ENCODE assay signal across 20 mouse cellular contexts in genomic region chr3:138069756-138070511, GRCm38 (mm10). TPM values are rescaled to one million over a fixed set of nuclear protein-coding genes. Genes with fewer than 3 reads are reported as not detected.
DNase-seq lines count a peak whose midpoint lies in the region; ATAC-seq lines count a peak whose summit lies in the region.
"Had no signal": no experiment of that assay in that cellular context is flagged by ENCODE, and none has a peak within 500 bp of the region (broad histone marks: within the 10 kb centered on the region; RNA-seq: fewer than 3 reads in every experiment).

No protein-coding gene starts in this region.

- H3K36me3 ChIP-seq in midbrain, embryonic 10.5 days, result no peaks in the 10 kb centered on the region
- no peaks in the 10 kb centered on the region for H3K36me3 ChIP-seq in midbrain, embryonic 15.5 days (replicated peaks)
- no peaks in the 10 kb centered on the region for H3K36me3 ChIP-seq in heart, embryonic 15.5 days
- H3K36me3 ChIP-seq: G1E; limb, embryonic 12.5 days had no signal

- DNase-seq in heart, adult 11 months, result peak; percentile 90
- no peak for DNase-seq in heart, postnatal 25 days (ENCODE audit: low spot score)
- DNase-seq in midbrain, embryonic 10.5 days (ENCODE audit: low spot score), result no peak
- DNase-seq in embryo, embryonic 10 days (ENCODE audit: low spot score), result no peak
- no peak for DNase-seq in frontal cortex, postnatal 36 days (ENCODE audit: low spot score in 2 of 2)
- no peak for DNase-seq in Muller cell, postnatal 12 days (ENCODE audit: inconsistent ontology term)
- DNase-seq: adrenal gland, adult 2 months; cerebellum, adult 11 months; cerebellum, postnatal 25 days; gastrocnemius, postnatal 10 days; kidney, adult 8-10 months; lung, postnatal 14 days; right cerebral cortex, postnatal 14 days had no signal

- intact Hi-C loops in heart, postnatal 25 days (cut with DNase I), result loop anchor here (5.0 kb wide), 2 partner anchors 72 to 78 kb away; partner anchors contain the start of genes Mttp and Trmt10a

- 72% methylated on average over 18 of the region's 18 CpGs for WGBS in midbrain, embryonic 10.5 days
- 72% methylated on average over 18 of the region's 18 CpGs for WGBS in midbrain, embryonic 15.5 days
- WGBS in heart, embryonic 15.5 days, result 47% methylated on average over 18 of the region's 18 CpGs

- H3K4me3 ChIP-seq in midbrain, embryonic 10.5 days, result no peak overlapping the region
- no peak overlapping the region for H3K4me3 ChIP-seq in midbrain, embryonic 15.5 days
- peak overlapping the region; percentile 53 for H3K4me3 ChIP-seq in heart, embryonic 15.5 days
- H3K4me3 ChIP-seq: limb, embryonic 12.5 days had no signal

- peaks cover 5% of the 10 kb centered on the region; the same call in 1 of the 2 replicates for H3K27me3 ChIP-seq in midbrain, embryonic 10.5 days (ENCODE audit: low read depth, poor library complexity, severe bottlenecking)
- H3K27me3 ChIP-seq in midbrain, embryonic 15.5 days (replicated peaks), result no peaks in the 10 kb centered on the region; the same call in 1 of the 2 replicates
- H3K27me3 ChIP-seq in heart, embryonic 15.5 days, result no peaks in the 10 kb centered on the region
- H3K27me3 ChIP-seq: limb, embryonic 12.5 days had no signal

- H3K27ac ChIP-seq in midbrain, embryonic 10.5 days (replicated peaks), result peak overlapping the region; percentile 78
- H3K27ac ChIP-seq in midbrain, embryonic 15.5 days, result no peak overlapping the region
- H3K27ac ChIP-seq in heart, embryonic 15.5 days, result peak overlapping the region; percentile 85
- H3K27ac ChIP-seq: limb, embryonic 12.5 days had no signal

- H3K9ac ChIP-seq in midbrain, embryonic 15.5 days, result no peak overlapping the region
- H3K9ac ChIP-seq in heart, embryonic 15.5 days, result peak overlapping the region; percentile 65
- H3K9ac ChIP-seq: limb, embryonic 12.5 days had no signal

- H3K4me1 ChIP-seq in midbrain, embryonic 10.5 days, result peaks cover 36% of the 10 kb centered on the region
- peaks cover 6% of the 10 kb centered on the region for H3K4me1 ChIP-seq in midbrain, embryonic 15.5 days
- peaks cover 26% of the 10 kb centered on the region for H3K4me1 ChIP-seq in heart, embryonic 15.5 days (replicated peaks)

- no peak overlapping the region for H3K4me2 ChIP-seq in midbrain, embryonic 15.5 days
- peak overlapping the region; percentile 76 for H3K4me2 ChIP-seq in heart, embryonic 15.5 days
- H3K4me2 ChIP-seq: limb, embryonic 12.5 days had no signal

- ATAC-seq in midbrain, embryonic 15.5 days (replicated peaks), result no peak
- no peak for ATAC-seq in heart, embryonic 15.5 days (replicated peaks; ENCODE audit: insufficient number of reproducible peaks, insufficient read depth, low FRiP score, low read depth)
- ATAC-seq: forebrain, embryonic 16.5 days had no signal

- H3K9me3 ChIP-seq in midbrain, embryonic 10.5 days (replicated peaks), result no peaks in the 10 kb centered on the region
- no peaks in the 10 kb centered on the region for H3K9me3 ChIP-seq in midbrain, embryonic 15.5 days
- no peaks in the 10 kb centered on the region for H3K9me3 ChIP-seq in heart, embryonic 15.5 days (replicated peaks)
- H3K9me3 ChIP-seq: G1E; limb, embryonic 12.5 days had no signal

RNA-seq across cellular contexts. Expression of gene Gm5105, which starts 2.7 kb away (rescaled TPM):
- 1 to 10 TPM; 1.3 to 1.8 TPM for total RNA-seq in heart, postnatal 25 days (2021)
- polyA plus RNA-seq in midbrain, embryonic 10.5 days (2016; fragmentation: Nextera tagmentation; extraction: Ambion mirVana), result not detected in 2 replicates
- 0.11 and 0.12 TPM in 2 replicates for polyA plus RNA-seq in midbrain, embryonic 15.5 days (2015; fragmentation: Nextera tagmentation; extraction: Ambion mirVana)
- polyA plus RNA-seq in heart, embryonic 15.5 days (2015; fragmentation: Nextera tagmentation; extraction: Ambion mirVana), result 0.47 and 0.58 TPM in 2 replicates
- total RNA-seq: adrenal gland, adult 2 months had no signal
- polyA plus RNA-seq: adrenal gland, adult 2 months; G1E; liver, embryonic 16.5 days; testis, adult 2 months had no signal

RNA-seq across cellular contexts. Expression of gene 1110002E22Rik, which starts 5.1 kb away (rescaled TPM):
- total RNA-seq in heart, postnatal 25 days (2021), result 10 to 100 TPM; 62.6 to 64.4 TPM
- 0.01 TPM in 1 of 2 replicates, not detected in the other for polyA plus RNA-seq in midbrain, embryonic 10.5 days (2016; fragmentation: Nextera tagmentation; extraction: Ambion mirVana)
- polyA plus RNA-seq in midbrain, embryonic 15.5 days (2015; fragmentation: Nextera tagmentation; extraction: Ambion mirVana), result 0.09 and 0.26 TPM in 2 replicates
- 13.8 and 16.0 TPM in 2 replicates for polyA plus RNA-seq in heart, embryonic 15.5 days (2015; fragmentation: Nextera tagmentation; extraction: Ambion mirVana)

Comparison
In these comparisons a context has a peak if more than half of its experiments do, and no peak if none do; other contexts are left out.
1. RNA of gene 1110002E22Rik, which starts 5.1 kb away (polyA plus RNA-seq): 13.8 to 16.0 TPM in heart, embryonic 15.5 days; 0.09 to 0.26 TPM in midbrain, embryonic 15.5 days and 0.01 TPM in midbrain, embryonic 10.5 days; every median in the first group is over 10 times any median in the second.